ENCODE assay signal across 8 mouse cellular contexts in genomic region chr11:94159066-94159880, GRCm38 (mm10). TPM values are rescaled to one million over a fixed set of nuclear protein-coding genes. Genes with fewer than 3 reads are reported as not detected.
A peak's percentile ranks its signal among the peaks of the same experiment; 100 is the strongest.
DNase-seq lines count a peak whose midpoint lies in the region; ATAC-seq lines count a peak whose summit lies in the region.

No protein-coding gene starts in this region.

- H3K4me2 ChIP-seq in forebrain, embryonic 13.5 days = peak overlapping the region; percentile 52
- H3K4me2 ChIP-seq in intestine, embryonic 14.5 days (ENCODE audit: low read length) = no peak overlapping the region

- no peaks in the 10 kb centered on the region for H3K9me3 ChIP-seq in forebrain, embryonic 13.5 days (replicated peaks)
- H3K9me3 ChIP-seq in intestine, embryonic 14.5 days (ENCODE audit: control insufficient read depth, low read length) = no peaks in the 10 kb centered on the region

- H3K36me3 ChIP-seq in forebrain, embryonic 13.5 days (ENCODE audit: poor library complexity, severe bottlenecking) = no peaks in the 10 kb centered on the region
- H3K36me3 ChIP-seq in intestine, embryonic 14.5 days (ENCODE audit: control insufficient read depth, insufficient read depth, low read length) = no peaks in the 10 kb centered on the region

- peak overlapping the region; percentile 47 for H3K9ac ChIP-seq in forebrain, embryonic 13.5 days
- no peak overlapping the region for H3K9ac ChIP-seq in intestine, embryonic 14.5 days (ENCODE audit: low read length)

- no peak overlapping the region for H3K4me3 ChIP-seq in forebrain, embryonic 13.5 days
- H3K4me3 ChIP-seq in intestine, embryonic 14.5 days (ENCODE audit: low read depth, low read length) = no peak overlapping the region

- DNase-seq in layer of hippocampus, postnatal 10 days (ENCODE audit: low spot score in 2 of 2) = peak; percentile 47 to 51
- DNase-seq in layer of hippocampus, postnatal 14 days (ENCODE audit: low spot score in 2 of 2) = no peak
- DNase-seq in adrenal gland, postnatal 10 days = peak; percentile 86
- no peak for DNase-seq in intestine, embryonic 14.5 days (ENCODE audit: low spot score)
- DNase-seq in lung, postnatal 4 days = peak; percentile 44 to 64
- DNase-seq in spleen, postnatal 4 days (ENCODE audit: low spot score in 2 of 2) = no peak
- no peak for DNase-seq in layer of hippocampus, adult 9-11 months

- no peaks in the 10 kb centered on the region for H3K27me3 ChIP-seq in forebrain, embryonic 13.5 days
- H3K27me3 ChIP-seq in intestine, embryonic 14.5 days (replicated peaks; ENCODE audit: control insufficient read depth, insufficient read depth, low read length) = no peaks in the 10 kb centered on the region

- ATAC-seq in forebrain, embryonic 13.5 days = no peak
- no peak for ATAC-seq in intestine, embryonic 14.5 days (replicated peaks; ENCODE audit: low FRiP score, low TSS enrichment, low read depth)

- peaks cover 46% of the 10 kb centered on the region for H3K4me1 ChIP-seq in forebrain, embryonic 13.5 days
- H3K4me1 ChIP-seq in intestine, embryonic 14.5 days (replicated peaks; ENCODE audit: control insufficient read depth, insufficient read depth, low read length) = peaks cover 20% of the 10 kb centered on the region

- WGBS in forebrain, embryonic 13.5 days = 26% methylated on average over 14 of the region's 14 CpGs
- 62% methylated on average over 14 of the region's 14 CpGs for WGBS in intestine, embryonic 14.5 days

- peak overlapping the region; percentile 100 for H3K27ac ChIP-seq in forebrain, embryonic 13.5 days
- peak overlapping the region; percentile 78; the same call in 1 of the 2 replicates for H3K27ac ChIP-seq in intestine, embryonic 14.5 days (ENCODE audit: low read depth)

RNA-seq across cellular contexts. Expression of gene Tob1, which starts 52.0 kb away (rescaled TPM):
- total RNA-seq in layer of hippocampus, postnatal 10 days (2021) = 10 to 100 TPM; 29.2 to 31.3 TPM
- 10 to 100 TPM; 32.3 to 32.4 TPM for total RNA-seq in layer of hippocampus, postnatal 14 days (2021)
- 100 to 1,000 TPM; 111 to 183 TPM for total RNA-seq in adrenal gland, postnatal 10 days (2021)
- 39.0 and 41.0 TPM in 2 replicates for polyA plus RNA-seq in forebrain, embryonic 13.5 days (2015; fragmentation: Nextera tagmentation; extraction: Ambion mirVana)
- polyA plus RNA-seq in intestine, embryonic 14.5 days (2014; fragmentation: Nextera tagmentation; extraction: Ambion mirVana) = 16.7 and 24.1 TPM in 2 replicates

Comparison
In these comparisons a context has a peak if more than half of its experiments do, and no peak if none do; other contexts are left out.
1. DNase-seq: peak in layer of hippocampus, postnatal 10 days (2 of 2), adrenal gland, postnatal 10 days (single experiment) and lung, postnatal 4 days (2 of 2); none in layer of hippocampus, postnatal 14 days (0 of 2), intestine, embryonic 14.5 days (single experiment), spleen, postnatal 4 days (0 of 2) and layer of hippocampus, adult 9-11 months (single experiment).